Mouse (Mus musculus) lung, adult 2 months (tissue): ENCODE measurements around the gene Urah.

Experiments used
- CTCF ChIP-seq: fragments of 200-500 bp; IDR thresholded peaks from 2 replicates; pipeline ENCODE4 v1.5.1; 2011; ENCODE audit warnings: mild to moderate bottlenecking, low read length, control low read depth; ENCODE audit not compliant: insufficient read depth
- POLR2A ChIP-seq: fragments of 200-500 bp; IDR thresholded peaks from 2 replicates; pipeline ENCODE4 v1.6.1; 2011; ENCODE audit warnings: low read depth, mild to moderate bottlenecking, control low read depth, low read length, borderline replicate concordance; ENCODE audit errors: extremely low read depth

DNA sequence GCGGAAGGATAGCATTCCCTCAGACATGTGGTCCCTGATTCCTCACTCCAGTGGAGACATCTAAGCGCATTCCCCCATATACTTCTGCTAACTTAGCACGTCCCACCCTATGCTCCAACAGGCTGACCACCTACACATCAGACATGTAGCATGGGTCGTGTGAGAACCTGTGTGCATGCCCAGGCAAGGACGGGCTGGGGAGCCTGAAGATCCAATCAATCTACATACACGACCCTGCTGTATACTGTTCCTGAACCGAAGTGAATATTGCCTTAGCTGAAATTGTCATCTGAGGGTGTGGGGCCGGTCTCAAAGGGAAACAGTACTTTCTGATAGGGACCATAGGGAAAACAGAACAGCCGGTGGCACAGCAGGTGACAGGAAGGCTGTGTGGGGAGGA lies 20.4 kb downstream of the Urah start:
- TF ChIP-seq CTCF (no peak), POLR2A (no peak)
